Mouse (Mus musculus) macrophage (primary cell): ENCODE measurements around the gene Tmem207. TPM values are rescaled to one million over a fixed set of nuclear protein-coding genes. Genes with fewer than 3 reads are reported as not detected.

Source experiments
- H3K27ac ChIP-seq: fragments of 350-480 bp; formaldehyde crosslinking; 2 replicates; pipeline ENCODE4 v1.9.0; 2021
- H3K36me3 ChIP-seq: fragments of 350-480 bp; formaldehyde crosslinking; 2 replicates; pipeline ENCODE4 v1.9.0; 2021; ENCODE audit errors: inconsistent target
- H3K4me3 ChIP-seq: fragments of 350-480 bp; formaldehyde crosslinking; 2 replicates; pipeline ENCODE4 v1.9.0; 2021; ENCODE audit errors: inconsistent target
- H3K79me2 ChIP-seq: fragments of 350-480 bp; formaldehyde crosslinking; 2 replicates; pipeline ENCODE4 v1.9.0; 2021; ENCODE audit errors: inconsistent target
- WGBS: methylation state at CpG from one replicate; pipeline ENCODE4 v1.1.7; 2026; ENCODE audit warnings: inconsistent platforms; ENCODE audit not compliant: missing documents; 5-methylcytosine and 5-hydroxymethylcytosine counted together
- polyA plus RNA-seq: library from polyadenylated mRNA; stranded (reverse); fragments of 250-400 nt; gene quantifications from 3 replicates; pipeline ENCODE4 v1.2.4, GENCODE M21; 2018; ENCODE audit warnings: inconsistent platforms
- total RNA-seq, 78 experiments: library from RNA; depleted of rRNA; stranded (reverse); fragments of 250-400 nt; gene quantifications; 1 replicate in 9 of 78; 2 replicates in 24 of 78; 3 replicates in 43 of 78; 4 replicates in 2 of 78; pipeline ENCODE4 v1.2.4; 2018; ENCODE audit warnings: inconsistent platforms in 56 of 78

Gene Tmem207
- total RNA-seq (2018; cell fraction: chromatin; rRNA removed): not detected
- total RNA-seq (2018; cell fraction: cytosol; rRNA removed): not detected
- not detected for total RNA-seq (2018; cell fraction: nucleus; rRNA removed)
- polyA plus RNA-seq: not detected in 3 replicates

DNA sequence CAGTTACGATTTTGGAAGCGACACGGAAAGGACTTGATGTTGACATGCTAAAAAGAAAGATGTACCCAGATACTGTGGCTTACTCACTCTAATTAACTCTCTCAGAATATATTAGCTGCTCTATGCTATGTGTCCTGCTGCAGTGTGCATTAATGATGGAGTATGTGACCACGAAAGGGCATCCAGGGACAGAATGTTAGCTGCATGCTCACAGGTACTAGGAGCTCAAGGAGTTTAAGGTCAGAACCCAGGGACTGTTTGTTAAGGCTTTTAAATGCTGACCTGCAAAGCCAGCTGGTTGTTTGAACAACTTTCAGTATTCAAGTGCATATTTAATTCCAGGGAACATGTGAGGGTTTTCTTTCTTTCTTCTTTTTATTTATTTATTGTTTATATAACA, at the start of gene Tmem207:
Gene Tmem207, minus strand, starts transcription at position 101 of the 400 bp plus-strand sequence.
- 94% methylated on average over 4 of the region's 4 CpGs for WGBS
- Histone ChIP-seq H3K4me3 (no peak within 1 kb of the TSS), H3K79me2 (no peaks in the 10 kb centered on the region), H3K36me3 (no peaks in the 10 kb centered on the region), H3K27ac (no peak within 1 kb of the TSS)

DNA sequence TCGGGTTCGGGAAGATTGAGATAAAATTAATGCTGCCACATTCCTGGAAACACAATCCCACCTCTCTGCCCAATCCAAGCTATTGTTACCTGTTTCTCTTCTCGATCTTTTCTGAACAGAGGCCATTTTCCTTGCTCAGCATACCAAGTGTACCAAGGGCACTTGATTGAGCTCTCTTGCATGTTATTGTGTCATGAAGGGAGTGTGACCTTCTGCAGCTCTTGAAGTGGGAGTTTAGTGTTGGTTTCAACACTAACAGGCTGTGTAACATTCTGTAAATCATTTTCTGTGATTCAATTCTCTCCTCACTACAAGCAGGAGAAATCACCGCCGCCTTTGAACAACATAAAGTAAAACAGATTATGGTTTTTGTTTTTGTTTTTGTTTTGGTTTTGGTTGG, 47.6 kb upstream of the Tmem207 start:
- Histone ChIP-seq H3K4me3 (no peak overlapping the region), H3K27ac (no peak overlapping the region), H3K79me2 (no peaks in the 10 kb centered on the region), H3K36me3 (no peaks in the 10 kb centered on the region)
- WGBS: 92% methylated on average over 3 of the region's 5 CpGs

DNA sequence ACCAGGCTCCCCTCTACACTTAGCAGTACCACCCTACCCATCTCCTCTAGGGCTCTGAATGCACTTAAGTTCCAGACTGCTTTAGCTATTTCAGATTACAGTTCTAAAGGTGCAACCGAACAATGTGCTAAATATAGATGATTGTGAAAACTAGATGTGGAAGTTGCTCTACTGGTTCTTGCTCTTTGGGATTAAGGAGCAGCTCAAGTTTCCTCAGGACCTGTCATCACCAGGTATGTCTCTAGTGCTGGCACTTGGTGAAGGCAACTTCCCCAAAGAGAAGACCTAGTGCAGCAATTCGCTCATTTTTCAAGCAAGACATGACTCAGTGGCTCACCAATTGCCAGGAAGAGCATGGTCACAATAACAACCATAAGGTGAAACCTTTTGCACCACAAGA, 45.3 kb upstream of the Tmem207 start:
- 72% methylated on average over 2 of the region's 2 CpGs for WGBS
- no peaks in the 10 kb centered on the region for H3K79me2 ChIP-seq
- no peak overlapping the region for H3K4me3 ChIP-seq
- H3K36me3 ChIP-seq: no peaks in the 10 kb centered on the region
- H3K27ac ChIP-seq: no peak overlapping the region

DNA sequence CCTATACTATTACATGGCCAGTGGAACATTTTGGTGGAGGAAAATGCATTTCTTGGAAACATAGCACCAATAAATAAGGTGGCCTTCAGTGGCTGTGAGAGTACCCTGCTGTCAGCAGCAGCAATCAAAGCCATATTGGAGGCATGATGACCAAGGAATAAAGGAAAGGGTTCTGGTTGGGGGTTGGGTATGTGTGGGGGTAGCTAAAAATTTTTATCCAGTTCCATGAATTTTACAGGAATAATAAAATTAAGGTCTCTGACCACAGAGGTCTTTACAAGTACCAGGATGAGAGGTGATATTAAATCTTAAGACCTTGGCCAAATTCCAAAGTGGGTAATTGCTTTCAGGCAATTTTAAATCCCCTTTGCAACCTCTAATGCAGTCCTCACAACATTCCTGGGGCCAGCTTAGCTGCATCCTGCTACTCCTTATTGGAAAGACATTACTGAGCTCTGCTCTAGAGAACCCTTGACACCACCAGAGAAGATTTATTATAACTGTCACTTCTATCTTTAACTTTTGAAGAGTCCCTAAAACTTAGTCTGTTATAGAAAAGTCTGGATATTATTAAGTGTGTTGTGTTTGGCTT, 42.9 kb upstream of the Tmem207 start:
- H3K79me2 ChIP-seq: no peaks in the 10 kb centered on the region
- H3K36me3 ChIP-seq: no peaks in the 10 kb centered on the region
- H3K4me3 ChIP-seq: no peak overlapping the region
- H3K27ac ChIP-seq: no peak overlapping the region

DNA sequence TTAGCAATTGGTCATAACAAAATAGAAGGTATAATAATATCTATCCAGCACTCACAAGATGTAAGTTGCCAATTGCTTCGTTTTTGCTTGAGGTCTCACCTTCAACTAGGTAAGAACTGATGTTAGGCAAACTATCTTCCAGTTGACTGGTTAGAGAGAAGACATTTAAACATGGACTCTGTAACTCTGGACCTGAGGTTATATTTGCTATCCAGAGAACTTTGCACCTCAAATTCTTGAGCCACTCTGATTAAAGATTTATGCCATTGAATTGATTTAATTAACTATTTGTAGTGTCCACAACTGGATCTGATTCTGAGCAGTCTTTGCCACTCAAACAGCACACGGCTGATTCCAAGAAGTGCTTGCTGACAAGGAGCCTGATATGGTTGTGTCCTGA, 36.2 kb upstream of the Tmem207 start:
- Histone ChIP-seq H3K79me2 (no peaks in the 10 kb centered on the region), H3K4me3 (no peak overlapping the region), H3K27ac (no peak overlapping the region), H3K36me3 (no peaks in the 10 kb centered on the region)
- WGBS: 92% methylated on average over 2 of the region's 2 CpGs

DNA sequence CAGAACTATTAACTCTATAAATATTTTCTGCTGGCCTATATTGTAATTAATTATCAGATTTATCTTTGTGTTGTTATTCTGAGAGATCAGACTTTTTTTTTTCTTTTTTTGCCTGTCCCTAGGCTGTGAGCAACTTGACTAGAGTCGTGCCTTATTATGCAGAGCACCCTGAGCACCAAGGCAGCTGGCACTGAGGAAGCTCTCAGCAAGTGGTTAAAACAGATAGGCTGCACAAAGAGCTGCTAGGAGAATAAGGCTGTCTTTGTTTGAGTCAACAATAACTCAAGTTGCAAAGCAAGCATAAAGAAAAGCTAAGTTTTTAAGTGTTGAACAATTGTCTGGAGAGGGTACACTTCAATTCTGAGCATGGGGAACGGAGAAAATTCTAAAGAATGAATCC, 35.2 kb upstream of the Tmem207 start:
- H3K4me3 ChIP-seq: no peak overlapping the region
- WGBS: 56% methylated on average over 2 of the region's 2 CpGs
- no peak overlapping the region for H3K27ac ChIP-seq
- no peaks in the 10 kb centered on the region for H3K36me3 ChIP-seq
- no peaks in the 10 kb centered on the region for H3K79me2 ChIP-seq

DNA sequence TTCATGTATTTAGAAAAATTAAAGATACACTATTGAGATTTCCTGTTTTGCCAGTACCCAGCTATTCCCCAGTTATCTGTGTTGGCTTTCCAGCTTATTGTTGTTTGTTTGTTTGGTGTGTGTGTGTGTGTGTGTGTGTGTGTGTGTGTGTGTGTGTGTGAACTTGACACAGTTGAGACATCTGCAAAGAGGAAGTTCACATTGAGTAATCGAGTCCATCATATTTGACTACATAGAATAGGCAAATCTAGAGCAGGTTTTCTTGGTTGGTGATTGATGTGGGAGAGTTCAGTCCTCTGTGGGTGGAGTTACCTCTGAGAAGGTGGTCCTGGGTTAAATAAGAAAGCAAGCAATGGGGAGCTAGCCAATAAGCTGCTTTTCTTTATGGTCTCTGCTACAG, 32.2 kb upstream of the Tmem207 start:
- H3K79me2 ChIP-seq: no peaks in the 10 kb centered on the region
- H3K27ac ChIP-seq: no peak overlapping the region
- H3K36me3 ChIP-seq: no peaks in the 10 kb centered on the region
- 60% methylated on average over 1 of the region's 1 CpGs for WGBS
- no peak overlapping the region for H3K4me3 ChIP-seq

DNA sequence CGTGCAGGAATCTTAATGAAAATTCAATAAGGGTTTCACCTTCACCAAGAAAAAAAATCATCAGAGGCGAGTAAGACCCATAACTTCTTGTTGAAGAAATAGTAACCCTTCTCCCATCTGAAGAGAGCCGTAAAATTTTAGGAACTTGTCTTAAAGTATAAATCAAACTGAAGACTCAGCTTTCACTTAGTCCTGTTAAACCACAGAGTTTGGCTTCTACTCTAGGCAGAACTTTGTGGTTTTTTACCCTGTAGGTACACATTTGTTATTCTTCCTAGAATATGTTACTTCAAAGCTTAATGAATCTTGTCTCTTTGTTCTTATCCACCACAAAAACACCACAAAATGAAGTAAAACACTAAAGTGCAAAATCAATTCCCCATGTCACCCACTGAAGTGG, 25.7 kb upstream of the Tmem207 start:
- WGBS: 26% methylated on average over 3 of the region's 3 CpGs

DNA sequence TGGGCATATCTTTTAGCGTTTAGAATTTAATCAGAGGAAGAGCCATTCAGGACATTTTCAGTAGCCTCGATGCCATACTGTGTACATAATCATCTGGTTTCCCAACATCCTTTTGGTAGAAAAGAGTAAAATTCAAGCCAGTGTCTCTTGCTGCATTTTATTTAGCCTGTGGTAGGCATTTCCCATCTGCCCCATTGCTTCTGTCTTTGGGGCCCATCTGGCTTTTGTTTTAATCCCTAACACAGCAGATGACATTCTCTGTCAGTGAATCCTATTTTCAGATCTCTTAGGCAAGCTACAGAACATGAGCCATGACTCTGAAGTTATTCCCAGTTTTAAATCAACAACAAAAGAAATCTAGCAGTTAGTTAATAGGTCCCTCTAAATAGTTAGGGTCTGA, 22.7 kb upstream of the Tmem207 start:
- WGBS: 96% methylated on average over 2 of the region's 2 CpGs
- no peak overlapping the region for H3K4me3 ChIP-seq
- no peaks in the 10 kb centered on the region for H3K79me2 ChIP-seq
- no peaks in the 10 kb centered on the region for H3K36me3 ChIP-seq
- H3K27ac ChIP-seq: no peak overlapping the region

More for the DNA sequence above, 25.7 kb upstream of the Tmem207 start:
- Histone ChIP-seq H3K4me3 (no peak overlapping the region), H3K36me3 (no peaks in the 10 kb centered on the region), H3K27ac (no peak overlapping the region), H3K79me2 (no peaks in the 10 kb centered on the region)

DNA sequence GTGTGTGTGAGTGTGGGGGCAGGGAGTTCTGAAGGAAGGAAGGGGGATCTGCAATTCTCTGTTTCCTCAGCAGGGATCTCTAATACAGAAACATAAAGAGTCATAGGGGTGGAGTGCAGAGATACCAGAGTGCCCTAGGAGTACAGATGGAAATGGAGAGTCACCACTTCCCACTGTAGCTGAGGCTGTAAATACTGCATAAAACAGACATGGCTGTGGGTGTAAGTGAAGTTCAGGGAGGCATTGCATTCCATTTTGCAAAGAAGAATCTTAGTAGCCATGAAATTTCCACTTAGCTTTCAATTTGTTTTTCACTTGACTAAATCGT, 20.3 kb upstream of the Tmem207 start:
- Histone ChIP-seq H3K36me3 (no peaks in the 10 kb centered on the region), H3K79me2 (no peaks in the 10 kb centered on the region), H3K4me3 (no peak overlapping the region), H3K27ac (no peak overlapping the region)
- 62% methylated on average over 1 of the region's 1 CpGs for WGBS

DNA sequence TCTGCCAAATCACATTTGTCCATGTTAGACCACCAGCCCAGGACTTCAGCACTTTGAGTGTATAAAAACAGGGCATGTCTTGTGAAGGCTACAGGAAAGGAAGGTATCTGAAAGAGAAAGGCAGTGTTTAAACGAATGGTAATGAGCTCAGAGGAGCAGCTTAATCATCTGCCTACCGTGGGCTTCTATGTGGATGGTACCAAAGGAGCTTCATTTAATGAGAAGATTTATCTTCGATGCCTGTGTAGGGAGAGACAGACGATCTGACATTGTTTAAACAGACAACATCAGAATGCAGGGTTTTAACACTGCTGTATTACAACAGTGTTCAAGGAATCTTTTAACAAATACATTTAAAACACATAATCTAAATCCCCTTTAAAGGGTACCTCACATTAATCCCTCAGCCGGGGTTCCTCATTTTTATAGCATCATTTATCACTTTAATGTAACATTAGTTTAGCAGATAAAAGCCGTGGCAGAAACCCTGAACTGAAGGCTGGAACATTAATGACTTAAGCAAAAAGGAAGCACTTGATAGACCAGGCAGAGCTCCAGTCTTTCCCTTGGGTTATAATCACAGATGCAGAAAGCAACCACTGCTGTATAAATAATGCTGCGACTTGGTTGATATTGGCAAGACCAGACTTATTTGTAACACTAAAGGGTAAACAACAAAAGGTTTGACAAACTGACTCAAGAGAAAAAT, 19.8 kb upstream of the Tmem207 start:
- Histone ChIP-seq H3K79me2 (no peaks in the 10 kb centered on the region), H3K27ac (no peak overlapping the region), H3K36me3 (no peaks in the 10 kb centered on the region), H3K4me3 (no peak overlapping the region)
- WGBS: 38% methylated on average over 7 of the region's 7 CpGs

DNA sequence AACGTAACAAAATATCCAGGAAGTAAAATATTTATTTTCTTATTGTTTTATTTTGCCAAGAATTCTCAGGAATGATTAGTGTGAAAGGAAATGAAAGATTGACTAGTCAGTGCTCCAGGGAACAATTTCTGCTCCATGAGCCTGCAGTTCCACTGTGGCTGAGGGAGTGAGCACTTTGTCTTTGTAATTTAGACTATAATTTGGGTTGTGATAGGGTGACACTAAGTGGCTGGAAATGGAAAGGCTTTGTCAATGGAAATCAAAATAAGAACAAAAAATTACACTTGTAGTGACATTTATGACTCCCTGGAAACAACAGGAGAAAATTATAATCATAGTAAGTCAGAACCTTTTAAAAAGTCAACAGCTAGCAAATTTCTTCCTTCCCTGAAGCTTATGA, 5.7 kb upstream of the Tmem207 start:
- no peaks in the 10 kb centered on the region for H3K79me2 ChIP-seq
- H3K4me3 ChIP-seq: no peak overlapping the region
- 90% methylated on average over 1 of the region's 1 CpGs for WGBS
- no peak overlapping the region for H3K27ac ChIP-seq
- H3K36me3 ChIP-seq: no peaks in the 10 kb centered on the region

DNA sequence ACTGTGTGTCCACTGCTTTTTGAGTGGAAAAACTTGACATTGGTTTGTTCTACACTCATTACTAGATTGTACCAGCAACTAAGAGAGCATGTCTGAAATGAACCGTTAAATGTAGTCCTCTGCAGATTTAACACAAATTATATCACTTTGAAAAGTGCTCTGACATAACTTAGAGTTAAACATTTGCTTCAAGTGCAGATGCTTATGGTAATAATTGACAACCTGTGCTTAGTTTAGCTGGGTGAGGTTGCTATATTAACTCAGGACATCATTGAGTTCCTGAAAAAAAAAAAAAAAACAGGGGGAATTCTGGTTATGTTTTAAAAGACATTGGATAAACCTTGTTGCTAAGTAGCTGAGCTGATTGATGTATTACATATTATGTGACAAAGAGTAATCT, 3.9 kb upstream of the Tmem207 start:
- Histone ChIP-seq H3K27ac (no peak overlapping the region), H3K36me3 (no peaks in the 10 kb centered on the region), H3K79me2 (no peaks in the 10 kb centered on the region), H3K4me3 (no peak overlapping the region)
- WGBS: 83% methylated on average over 1 of the region's 1 CpGs

DNA sequence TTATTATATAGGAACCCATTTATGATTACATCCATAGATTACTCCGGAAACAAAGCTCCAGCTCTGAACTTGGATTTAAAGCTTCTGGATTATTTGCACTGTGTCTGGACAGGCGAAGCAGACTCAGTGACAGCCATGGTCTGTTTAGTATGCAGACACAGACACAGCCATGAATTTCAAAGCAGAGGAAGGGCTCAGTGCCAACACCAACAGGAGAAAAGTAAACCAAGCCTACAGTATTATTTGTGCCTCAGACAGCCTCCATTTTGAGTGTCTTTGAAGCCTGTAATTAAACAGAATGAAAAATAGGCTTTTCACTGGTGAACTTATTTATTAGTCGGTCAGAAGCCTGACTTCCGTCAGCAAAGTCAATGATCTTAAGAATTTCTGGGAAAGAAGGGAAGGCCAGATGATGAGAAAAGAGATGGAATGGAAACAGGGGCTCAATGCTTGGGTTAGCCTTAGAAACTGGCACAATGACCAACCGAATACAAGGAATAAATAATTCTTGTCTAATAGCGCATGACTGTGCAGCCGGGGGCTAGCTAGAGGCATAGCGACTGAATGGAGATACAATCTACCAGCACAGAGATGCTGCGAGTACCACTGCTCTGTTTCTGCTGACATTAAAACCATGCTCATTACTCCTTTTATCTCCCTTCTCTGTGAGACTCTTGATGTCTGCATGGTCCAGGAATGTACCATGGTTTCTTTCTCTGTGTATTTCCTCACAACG, 1.5 kb upstream of the Tmem207 start:
- no peak overlapping the region for H3K4me3 ChIP-seq
- 92% methylated on average over 10 of the region's 10 CpGs for WGBS
- no peaks in the 10 kb centered on the region for H3K36me3 ChIP-seq
- H3K27ac ChIP-seq: no peak overlapping the region
- H3K79me2 ChIP-seq: no peaks in the 10 kb centered on the region

DNA sequence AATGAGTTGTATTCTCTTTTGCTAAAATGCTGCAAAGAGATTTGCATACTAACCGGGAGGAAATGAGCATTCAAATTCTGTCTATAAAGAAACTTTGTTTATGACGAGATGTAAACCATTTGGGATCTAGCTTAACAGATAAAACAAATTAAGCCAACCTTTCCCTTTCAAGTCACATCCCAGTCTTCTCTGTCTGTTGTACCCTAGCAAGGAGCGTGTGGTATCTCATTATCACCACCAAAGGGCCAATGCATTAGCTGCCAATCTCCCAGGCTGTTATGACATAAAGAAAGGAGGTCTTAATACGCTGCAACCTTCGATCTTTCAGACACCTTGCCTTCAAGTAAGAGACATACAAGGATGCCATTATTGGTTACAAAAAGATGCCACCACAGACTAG, 737 bp downstream of the Tmem207 start:
- Histone ChIP-seq H3K79me2 (no peaks in the 10 kb centered on the region), H3K36me3 (no peaks in the 10 kb centered on the region), H3K27ac (no peak overlapping the region), H3K4me3 (no peak overlapping the region)
- 85% methylated on average over 5 of the region's 5 CpGs for WGBS
